Mouse (Mus musculus) left cerebral cortex, postnatal 4 days (tissue): Measurements from ENCODE around the gene Pnkp. TPM values are rescaled to one million over a fixed set of nuclear protein-coding genes. Genes with fewer than 3 reads are reported as not detected.

Experiments
- DNase-seq: peaks from one replicate; pipeline ENCODE4 v3.0.0-alpha.2; 2022
- intact Hi-C: fragments of 180-260 bp; cut with DNase I; formaldehyde crosslinking; loops from one replicate; pipeline ENCODE4 v1.15.1; 2025
- total RNA-seq, 2 experiments: library from RNA; stranded (reverse); gene quantifications; 2 replicates each; pipeline ENCODE4 v1.2.3; 2021

Gene Pnkp
- total RNA-seq, 2 experiments from 2014 or later: 27.5 to 29.3 TPM

- intact Hi-C loops: no loop called here
- DNase-seq: no peak
Observed at GRCm38 (mm10) chr7:44851625-44852234, 5.2 kb upstream of the Pnkp start.

- no peak for DNase-seq
- intact Hi-C loops: no loop called here
Observed at GRCm38 (mm10) chr7:44852259-44853027, 4.5 kb upstream of the Pnkp start.

GRCm38 (mm10) chr7:44853065-44853464 is 3.9 kb upstream of the Pnkp start:
- intact Hi-C loops: no loop called here
- no peak for DNase-seq

DNA sequence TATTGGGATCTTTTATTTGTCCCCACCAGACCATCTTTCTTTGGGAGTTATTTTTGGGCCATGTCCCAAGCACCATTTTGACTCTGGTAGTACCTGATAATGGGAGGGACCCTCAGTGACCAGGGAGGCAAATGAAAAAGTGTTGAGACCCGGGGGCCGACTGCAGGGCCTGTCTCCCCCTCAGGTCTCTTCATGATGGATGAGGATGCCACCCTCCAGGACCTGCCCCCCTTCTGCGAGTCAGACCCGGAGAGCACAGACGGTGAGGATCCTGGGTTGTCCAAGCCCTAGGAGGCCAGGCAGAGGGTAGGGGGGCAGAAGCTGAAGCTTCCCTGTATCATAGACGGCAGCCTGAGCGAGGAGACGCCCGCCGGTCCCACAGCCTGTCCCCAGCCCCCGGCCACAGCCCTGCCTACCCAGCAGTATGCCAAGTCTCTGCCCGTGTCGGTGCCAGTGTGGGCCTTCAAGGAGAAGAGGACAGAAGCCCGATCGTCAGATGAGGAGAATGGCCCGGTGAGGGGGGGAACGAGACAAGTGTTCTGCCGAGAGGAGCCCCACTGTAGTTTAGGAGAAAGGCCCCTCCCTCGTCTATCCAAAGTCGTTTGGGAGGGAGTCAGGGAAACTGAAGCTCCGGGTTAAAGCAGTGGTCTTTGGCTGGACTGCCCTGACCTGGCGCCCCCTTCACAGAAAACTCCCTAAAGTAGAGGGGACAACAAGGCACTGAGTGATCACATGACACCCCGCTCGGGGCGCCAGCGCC is 3.2 kb upstream of the Pnkp start:
- no peak for DNase-seq
- intact Hi-C loops: no loop called here

GRCm38 (mm10) chr7:44854356-44855031 is 2.4 kb upstream of the Pnkp start:
- DNase-seq: peak; percentile 81
- intact Hi-C loops: no loop called here

DNA sequence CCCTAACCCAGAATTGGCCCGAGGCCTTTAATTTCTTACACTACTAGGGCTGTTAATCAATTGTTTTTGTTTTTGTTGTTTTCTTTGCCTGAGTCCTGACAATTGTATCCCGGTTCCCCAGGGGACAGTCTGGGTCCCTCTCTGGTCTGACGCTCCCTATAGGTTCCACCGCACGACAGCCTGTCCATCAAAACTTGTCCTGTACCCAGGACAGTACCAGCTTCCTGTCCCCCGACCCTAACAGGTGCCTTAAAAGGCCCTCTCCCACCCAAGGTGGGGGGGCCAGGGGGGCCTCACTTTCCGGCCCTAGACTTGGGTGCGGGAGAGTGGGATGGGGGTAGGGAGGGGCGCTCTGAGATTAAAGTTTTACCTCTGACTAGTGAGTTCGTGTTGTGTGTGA is 1.9 kb upstream of the Pnkp start:
- no peak for DNase-seq
- intact Hi-C loops: no loop called here

- no peak for DNase-seq
- intact Hi-C loops: no loop called here
Observed at GRCm38 (mm10) chr7:44856265-44856916, 548 bp upstream of the Pnkp start.

DNA sequence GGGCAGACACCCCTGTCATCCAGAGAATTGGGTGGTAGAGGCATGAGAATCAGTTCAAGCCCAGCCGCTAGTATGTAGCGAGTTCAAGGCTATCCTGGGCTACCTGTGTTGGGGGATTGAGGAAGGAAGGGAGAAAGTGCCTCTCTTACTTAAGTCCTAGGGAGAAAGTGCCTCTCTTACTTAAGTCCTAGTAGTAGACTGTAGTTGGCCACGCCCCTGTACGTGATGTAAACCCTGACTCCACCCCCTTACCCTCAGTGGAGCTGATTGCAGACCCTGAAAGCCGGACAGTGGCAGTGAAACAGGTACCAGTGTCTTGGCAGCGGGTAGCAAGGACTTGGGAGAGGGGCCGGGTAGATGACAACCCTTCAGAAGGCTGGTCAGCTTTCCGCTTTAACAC is 966 bp downstream of the Pnkp start:
- intact Hi-C loops: no loop called here
- no peak for DNase-seq

DNA sequence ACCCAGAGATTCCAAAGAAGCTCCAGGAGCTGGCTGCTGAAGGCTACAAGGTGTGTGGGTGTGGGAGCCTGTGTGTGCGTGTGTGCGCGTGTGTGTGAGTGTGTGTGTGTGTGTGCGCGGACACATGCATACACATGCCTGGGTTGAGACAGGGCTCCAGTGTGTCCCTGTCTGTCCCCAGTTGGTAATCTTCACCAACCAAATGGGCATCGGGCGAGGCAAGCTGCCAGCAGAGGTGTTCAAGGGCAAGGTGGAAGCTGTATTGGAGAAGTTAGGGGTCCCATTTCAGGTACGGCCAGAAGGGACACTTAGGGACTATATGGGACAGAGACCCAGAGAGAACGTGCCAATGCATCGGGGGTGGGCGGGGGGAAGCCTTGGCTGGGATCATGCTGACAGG is 3.0 kb downstream of the Pnkp start:
- no peak for DNase-seq
- intact Hi-C loops: no loop called here

- peak; percentile 86 for DNase-seq
- intact Hi-C loops: no loop called here
Observed at GRCm38 (mm10) chr7:44860576-44861428, 3.9 kb downstream of the Pnkp start.

- intact Hi-C loops: no loop called here
Observed at GRCm38 (mm10) chr7:44861429-44861816, 4.5 kb downstream of the Pnkp start.

DNA sequence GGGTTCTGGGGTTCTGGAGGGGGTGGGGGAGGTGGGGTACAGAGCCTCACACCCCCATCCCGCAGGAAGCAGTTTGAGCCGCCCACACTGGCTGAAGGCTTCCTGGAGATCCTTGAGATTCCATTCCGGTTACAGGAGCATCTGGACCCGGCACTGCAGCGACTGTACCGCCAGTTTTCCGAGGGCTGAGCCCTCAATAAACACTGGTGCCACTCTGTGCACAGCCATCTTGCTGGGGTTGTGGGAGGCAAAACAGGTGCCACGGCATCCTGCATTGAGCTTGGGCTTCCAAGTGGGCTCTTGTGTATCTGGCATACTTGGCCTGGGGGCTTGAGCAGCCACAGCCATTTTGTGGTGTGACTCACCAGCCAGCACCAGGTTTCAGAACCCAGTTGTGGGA is 5.5 kb downstream of the Pnkp start:
- intact Hi-C loops: no loop called here
- DNase-seq: no peak

More at GRCm38 (mm10) chr7:44861429-44861816, 4.5 kb downstream of the Pnkp start:
- peak; percentile 32 for DNase-seq

DNA sequence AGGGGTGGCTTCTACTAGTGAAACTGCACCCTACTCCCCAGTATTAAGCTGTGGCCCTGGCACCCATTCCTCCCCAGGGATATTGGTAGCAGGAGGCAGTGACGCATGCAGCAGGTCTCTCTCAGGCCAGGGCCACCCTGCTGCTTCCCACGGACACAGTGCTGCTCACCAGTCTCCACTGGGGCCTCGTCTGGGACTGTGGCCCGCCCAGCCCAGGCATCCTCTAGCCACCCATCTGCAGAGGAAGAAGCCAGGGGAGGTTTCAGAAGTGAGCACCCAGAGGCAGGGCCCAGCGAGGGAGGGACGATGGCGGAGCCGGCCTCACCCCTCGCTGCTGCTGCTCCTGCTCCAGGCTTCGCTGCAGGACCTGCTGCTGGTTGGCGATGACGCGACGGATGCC is 6.3 kb downstream of the Pnkp start:
- intact Hi-C loops: no loop called here
- no peak for DNase-seq

- no peak for DNase-seq
- intact Hi-C loops: no loop called here
Observed at GRCm38 (mm10) chr7:44863982-44864494, 7.1 kb downstream of the Pnkp start.

GRCm38 (mm10) chr7:44864595-44865542 is 7.9 kb downstream of the Pnkp start:
- DNase-seq: no peak
- intact Hi-C loops: no loop called here

DNA sequence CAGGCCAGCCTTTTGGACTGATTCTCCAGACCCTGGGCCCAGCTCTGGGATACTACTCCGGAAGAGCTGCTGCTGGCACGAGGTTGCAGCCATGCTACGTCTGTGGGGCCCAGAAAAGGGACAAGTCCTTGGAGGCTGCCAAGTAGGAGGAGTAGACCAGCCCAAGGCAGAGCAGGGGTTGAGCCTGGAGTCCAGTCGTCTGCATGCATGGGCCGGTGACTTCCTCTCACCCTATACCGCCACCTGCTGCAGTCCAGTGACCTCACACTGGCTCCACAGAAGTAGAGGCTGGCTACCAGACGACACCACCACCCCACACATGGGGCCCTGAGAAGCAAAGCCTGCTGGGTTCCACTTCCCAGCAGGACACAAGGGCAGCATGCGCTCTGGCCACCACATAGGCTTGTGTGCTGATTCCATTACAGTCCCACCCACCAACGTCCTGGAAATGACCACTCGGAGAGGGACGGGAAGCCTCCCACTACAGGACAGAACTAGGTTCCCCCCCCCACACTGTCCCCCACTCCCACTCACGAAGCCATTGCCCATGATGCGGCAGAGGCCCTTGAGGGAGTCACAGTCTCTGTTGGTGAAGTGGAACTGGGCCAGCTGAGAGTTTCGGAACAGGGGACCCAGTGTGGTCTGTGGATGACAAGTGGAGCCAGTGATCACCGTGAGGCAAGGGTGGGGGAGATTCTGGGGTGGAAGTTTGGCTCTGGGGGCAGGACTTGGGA is 9.5 kb downstream of the Pnkp start:
- peak; percentile 49 for DNase-seq
- intact Hi-C loops: no loop called here

DNA sequence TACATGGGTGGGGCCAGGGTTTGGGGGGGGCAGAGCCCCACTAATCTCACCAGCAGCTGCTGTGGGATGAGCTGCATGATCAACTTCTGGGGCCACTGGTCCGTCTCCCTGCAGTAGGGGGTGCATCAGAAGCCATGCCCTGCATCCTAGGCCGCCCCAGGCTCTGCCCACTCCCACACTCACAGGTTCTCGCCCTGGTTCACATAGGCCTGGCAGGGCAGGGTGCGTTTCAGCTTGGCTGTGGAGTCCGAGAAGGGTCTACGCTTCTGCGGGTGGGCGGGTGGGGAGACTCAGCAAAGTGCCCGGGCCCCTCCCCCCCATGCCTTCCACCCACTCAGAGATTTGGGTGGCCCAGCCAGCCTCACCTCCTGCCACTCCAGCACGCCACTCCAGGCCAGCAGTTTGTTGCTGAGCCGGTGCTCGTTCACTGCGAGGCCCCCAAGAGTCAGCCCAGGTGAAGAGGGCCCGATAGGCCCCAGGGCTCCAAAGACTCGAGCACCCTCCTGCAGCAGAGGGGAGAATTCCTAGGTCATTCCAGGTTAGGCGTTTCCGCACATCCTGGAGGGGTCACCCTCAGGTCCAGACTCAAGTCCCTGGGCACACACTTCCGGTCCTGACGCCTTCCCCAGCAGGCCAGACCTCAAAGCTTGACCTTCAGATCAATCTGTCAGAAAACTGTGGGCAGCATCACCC is 10.2 kb downstream of the Pnkp start:
- DNase-seq: no peak
- intact Hi-C loops: no loop called here
